Mouse (Mus musculus) stomach, embryonic 14.5 days (tissue): ENCODE measurements around the gene Olfr313. TPM values are rescaled to one million over a fixed set of nuclear protein-coding genes. Genes with fewer than 3 reads are reported as not detected.
A peak's percentile ranks its signal among the peaks of the same experiment; 100 is the strongest.
"Not testable (repeated sequence)": the region's sequence is repeated elsewhere in the genome, so short reads cannot be mapped to it uniquely, and the experiment has no call there.

Experiments
- ATAC-seq: fragments of 200-750 bp; cut with Nextera tagmentation; 2 replicates; pipeline ENCODE4 v1.8.0; 2017; ENCODE audit warnings: low read depth, moderate TSS enrichment; ENCODE audit not compliant: insufficient number of reproducible peaks, insufficient read depth, low FRiP score
- H3K27ac ChIP-seq: fragments of 300-500 bp; sonication (generic); 2 replicates; pipeline ENCODE4 v1.5.1; 2014; ENCODE audit warnings: mild to moderate bottlenecking, low read length, moderate library complexity, mixed read lengths
- H3K27me3 ChIP-seq: fragments of 300-500 bp; sonication (generic); 2 replicates; pipeline ENCODE4 v1.6.1; 2014; ENCODE audit warnings: low read length, control low read depth, mixed read lengths; ENCODE audit not compliant: control insufficient read depth, insufficient read depth
- H3K36me3 ChIP-seq: fragments of 300-500 bp; sonication (generic); 2 replicates; pipeline ENCODE4 v1.6.1; 2014; ENCODE audit warnings: mild to moderate bottlenecking, control low read depth, low read length, moderate library complexity, mixed read lengths; ENCODE audit not compliant: control insufficient read depth, insufficient read depth
- H3K4me1 ChIP-seq: fragments of 300-500 bp; sonication (generic); 2 replicates; pipeline ENCODE4 v1.6.1; 2014; ENCODE audit warnings: low read length, control low read depth, mixed read lengths; ENCODE audit not compliant: control insufficient read depth, insufficient read depth
- H3K4me2 ChIP-seq: fragments of 300-500 bp; sonication (generic); replicated peaks from 2 replicates; pipeline ENCODE4 v1.6.1; 2014; ENCODE audit warnings: low read depth, low read length, control low read depth
- H3K4me3 ChIP-seq: fragments of 300-500 bp; sonication (generic); 2 replicates; pipeline ENCODE4 v1.5.1; 2014; ENCODE audit warnings: low read depth, low read length, control low read depth
- H3K9ac ChIP-seq: fragments of 300-500 bp; sonication (generic); replicated peaks from 2 replicates; pipeline ENCODE4 v1.6.1; 2014; ENCODE audit warnings: low read depth, mild to moderate bottlenecking, control low read depth, low read length, moderate library complexity, mixed read lengths
- H3K9me3 ChIP-seq: fragments of 300-500 bp; sonication (generic); 2 replicates; pipeline ENCODE4 v1.6.1; 2016; ENCODE audit warnings: low read depth, low read length, control low read depth; ENCODE audit not compliant: control insufficient read depth
- WGBS: fragments of 180-500 bp; shearing (Covaris S2); extraction: QIAGEN DNeasy Blood & Tissue Kit; methylation state at CpG from one replicate; pipeline ENCODE4 v1.1.7; 2014; 5-methylcytosine and 5-hydroxymethylcytosine counted together
- polyA plus RNA-seq: library from polyadenylated mRNA; unstranded; fragments of >200 nt; fragmentation: Nextera tagmentation; extraction: Ambion mirVana; gene quantifications from 2 replicates; pipeline ENCODE4 v1.2.1, GENCODE M21; 2014

The Olfr313 gene
- polyA plus RNA-seq, 1 experiment from 2014 or later, result not detected

DNA sequence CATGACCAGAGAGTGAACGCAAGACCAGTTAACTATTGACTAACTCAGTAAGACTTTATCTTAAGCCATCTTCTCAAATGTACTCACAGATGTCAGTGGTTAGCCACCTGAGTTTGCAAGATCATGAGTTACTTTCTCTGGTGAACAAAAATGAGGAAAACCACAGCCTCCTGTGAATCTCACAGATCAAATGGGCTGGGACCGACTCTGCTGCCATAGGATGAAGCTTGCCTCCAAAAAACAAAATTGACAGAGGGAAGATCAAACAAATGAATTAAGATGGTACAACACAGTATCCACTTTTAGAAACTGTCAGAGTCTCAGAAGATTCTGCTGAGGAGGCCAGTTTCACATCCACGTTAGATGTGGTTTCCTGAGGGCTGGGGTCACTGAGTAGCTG is 15.0 kb downstream of the Olfr313 start:
- Histone ChIP-seq H3K27ac (no peak overlapping the region), H3K9me3 (no peaks in the 10 kb centered on the region), H3K4me1 (no peaks in the 10 kb centered on the region), H3K36me3 (no peaks in the 10 kb centered on the region), H3K4me2 (no peak overlapping the region), H3K9ac (no peak overlapping the region), H3K27me3 (no peaks in the 10 kb centered on the region), H3K4me3 (no peak overlapping the region)
- ATAC-seq, result no peak
- 83% methylated on average over 3 of the region's 3 CpGs for WGBS

- ATAC-seq, H3K4me3 ChIP-seq, H3K4me1 ChIP-seq, H3K9me3 ChIP-seq, H3K27ac ChIP-seq, H3K36me3 ChIP-seq, H3K27me3 ChIP-seq, H3K4me2 ChIP-seq, H3K9ac ChIP-seq: not testable (repeated sequence)
- 68% methylated on average over 3 of the region's 3 CpGs for WGBS
Measured at GRCm38 (mm10) chr11:58832541-58832940, 17.7 kb downstream of the Olfr313 start.

DNA sequence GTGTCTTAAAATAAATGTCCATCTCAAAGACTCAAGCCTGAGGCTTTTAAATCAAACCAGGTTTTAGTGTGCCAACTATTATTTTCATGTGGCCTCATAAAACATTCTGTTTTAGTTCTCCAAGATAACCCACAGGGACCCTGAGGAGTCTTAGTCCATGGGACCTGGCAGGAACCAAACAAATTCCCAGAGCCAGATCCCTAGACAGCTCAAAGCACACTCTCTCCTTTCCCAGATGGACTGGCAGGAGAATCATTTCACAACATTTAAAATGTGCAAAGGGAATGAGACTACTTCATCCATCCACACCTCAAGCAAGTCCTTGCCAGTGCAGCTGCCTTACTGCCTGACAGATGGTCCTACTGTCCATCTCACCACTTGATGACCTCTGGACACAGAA is 24.2 kb downstream of the Olfr313 start, which contains the start of gene Olfr311:
Gene Olfr311, plus strand, starts transcription at position 301 of the 400 bp plus-strand sequence.
- H3K9ac ChIP-seq, H3K4me1 ChIP-seq, H3K27me3 ChIP-seq, H3K9me3 ChIP-seq, ATAC-seq, H3K4me3 ChIP-seq, H3K36me3 ChIP-seq, H3K4me2 ChIP-seq, H3K27ac ChIP-seq: not testable (repeated sequence)

- Histone ChIP-seq H3K27ac (no peak within 1 kb of the TSS), H3K4me2 (peak within 1 kb of the TSS; percentile 60), H3K4me1 (peaks cover 4% of the 10 kb centered on the region), H3K9ac (peak within 1 kb of the TSS; percentile 76), H3K36me3 (peaks cover 5% of the 10 kb centered on the region), H3K27me3 (no peaks in the 10 kb centered on the region), H3K9me3 (no peaks in the 10 kb centered on the region), H3K4me3 (peak within 1 kb of the TSS; percentile 66)
- ATAC-seq, result peak; percentile 100
- WGBS, result under 1% methylated on average over 24 of the region's 24 CpGs
Measured at GRCm38 (mm10) chr11:58846919-58847461, 32.2 kb downstream of the Olfr313 start, which contains the start of gene Gm12258. Gm12258 (plus strand) TSS chr11:58847158.

DNA sequence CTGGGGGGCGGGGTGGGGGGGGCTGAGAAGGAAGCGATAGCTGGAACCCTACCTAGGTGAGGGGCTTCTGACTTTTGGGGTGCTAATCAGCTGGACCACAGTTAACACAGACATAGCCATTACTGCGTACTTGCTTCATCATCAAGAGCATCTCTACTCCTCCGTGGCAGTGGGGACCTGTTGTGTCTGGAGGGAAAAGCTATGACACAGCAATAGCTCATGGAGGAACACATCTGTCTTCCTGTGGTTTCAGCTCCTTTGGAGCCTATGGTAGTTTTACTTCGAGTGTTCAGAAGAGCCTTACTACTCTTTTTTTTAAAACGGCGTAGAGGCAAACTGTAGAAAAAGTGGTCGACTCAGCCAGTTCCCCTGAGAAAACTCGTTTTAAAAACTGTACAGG is 32.8 kb downstream of the Olfr313 start:
- Histone ChIP-seq H3K4me2 (peak overlapping the region; percentile 60), H3K4me3 (peak overlapping the region; percentile 66), H3K27me3 (no peaks in the 10 kb centered on the region), H3K27ac (no peak overlapping the region), H3K9ac (peak overlapping the region; percentile 76), H3K36me3 (peaks cover 5% of the 10 kb centered on the region), H3K4me1 (peaks cover 4% of the 10 kb centered on the region), H3K9me3 (no peaks in the 10 kb centered on the region)
- 47% methylated on average over 9 of the region's 9 CpGs for WGBS
- ATAC-seq, result no peak

GRCm38 (mm10) chr11:58849731-58850130 is 34.9 kb downstream of the Olfr313 start:
- H3K36me3 ChIP-seq, result peaks cover 9% of the 10 kb centered on the region
- no peak overlapping the region for H3K9ac ChIP-seq
- no peaks in the 10 kb centered on the region for H3K27me3 ChIP-seq
- no peak for ATAC-seq
- H3K4me3 ChIP-seq, result no peak overlapping the region
- H3K4me2 ChIP-seq, result no peak overlapping the region
- H3K9me3 ChIP-seq, result no peaks in the 10 kb centered on the region
- 70% methylated on average over 2 of the region's 2 CpGs for WGBS
- peaks cover 4% of the 10 kb centered on the region for H3K4me1 ChIP-seq
- H3K27ac ChIP-seq, result no peak overlapping the region

DNA sequence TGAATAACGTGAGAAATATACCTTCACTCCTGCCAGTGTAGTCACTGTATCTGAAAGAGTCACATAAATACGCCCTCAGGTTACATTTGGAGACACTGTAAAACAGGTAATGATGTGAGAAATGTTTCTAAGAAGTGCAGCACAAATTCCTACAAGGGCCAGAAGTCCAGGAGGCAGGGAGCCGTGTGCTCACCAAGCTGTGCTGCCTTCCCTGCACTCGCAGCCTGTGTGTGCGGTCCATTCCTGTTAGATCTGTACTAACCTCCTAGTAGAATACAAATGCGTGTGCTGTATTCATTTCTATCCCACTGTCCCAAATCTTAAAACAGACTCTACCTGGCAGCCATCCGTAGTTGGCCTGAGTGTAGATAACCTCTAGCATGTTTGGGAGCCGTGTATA is 45.9 kb downstream of the Olfr313 start:
- H3K27me3 ChIP-seq, result no peaks in the 10 kb centered on the region
- H3K4me2 ChIP-seq, result no peak overlapping the region
- no peaks in the 10 kb centered on the region for H3K4me1 ChIP-seq
- peaks cover 30% of the 10 kb centered on the region for H3K36me3 ChIP-seq
- H3K27ac ChIP-seq, result no peak overlapping the region
- H3K4me3 ChIP-seq, result no peak overlapping the region
- no peak for ATAC-seq
- 93% methylated on average over 8 of the region's 8 CpGs for WGBS
- peaks cover 24% of the 10 kb centered on the region; the same call in 1 of the 2 replicates for H3K9me3 ChIP-seq
- no peak overlapping the region for H3K9ac ChIP-seq

GRCm38 (mm10) chr11:58867039-58867953 is 52.5 kb downstream of the Olfr313 start, which contains the start of gene 2810021J22Rik:
2810021J22Rik (plus strand) TSS chr11:58867216.
- Histone ChIP-seq H3K9ac (peak within 1 kb of the TSS; percentile 44), H3K27me3 (no peaks in the 10 kb centered on the region), H3K4me3 (peak within 1 kb of the TSS; percentile 53), H3K36me3 (peaks cover 12% of the 10 kb centered on the region; the same call in 1 of the 2 replicates), H3K27ac (peak within 1 kb of the TSS; percentile 48; the same call in 1 of the 2 replicates), H3K9me3 (no peaks in the 10 kb centered on the region), H3K4me1 (peaks cover 4% of the 10 kb centered on the region; the same call in 1 of the 2 replicates), H3K4me2 (peak within 1 kb of the TSS; percentile 62)
- WGBS, result 3% methylated on average over 37 of the region's 37 CpGs
- peak; percentile 85 for ATAC-seq
